Mouse (Mus musculus): ENCODE measurements around the gene Amn1.

DNA sequence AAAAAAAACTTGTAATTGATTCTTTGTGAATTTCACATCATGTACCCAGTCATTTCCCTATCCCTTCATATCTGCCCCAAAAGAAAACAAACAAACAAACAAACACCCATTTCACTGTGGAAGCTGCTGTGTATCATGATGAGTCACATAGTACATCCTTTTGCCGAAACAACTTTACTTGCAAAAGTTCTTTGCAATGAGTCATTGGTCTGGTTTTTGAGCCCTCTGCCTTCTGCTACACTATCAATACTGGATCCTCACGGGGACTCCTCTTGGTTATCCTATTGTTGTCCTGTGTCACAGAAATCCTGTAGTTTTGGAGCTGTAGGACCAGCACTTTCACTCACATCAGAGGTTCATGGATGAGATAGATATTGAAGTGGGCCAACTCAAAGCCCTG, 79.6 kb downstream of the Amn1 start:
- TF ChIP-seq POLR2A (IDR thresholded peaks at IDR 0.05; ENCODE audit: extremely low read depth, insufficient read depth, low read length) (no peak), CTCF (IDR thresholded peaks at IDR 0.05; ENCODE audit: extremely low read depth, insufficient read depth, low read length) (no peak)
